Mouse (Mus musculus): ENCODE data around the gene Unc79. TPM values are rescaled to one million over a fixed set of nuclear protein-coding genes. Genes with fewer than 3 reads are reported as not detected.

Unc79 gene
- 5.6 and 6.3 TPM in 2 replicates for polyA plus RNA-seq (2015; fragmentation: Nextera tagmentation; extraction: Ambion mirVana)

- Histone ChIP-seq H3K9me3 (replicated peaks) (no peaks in the 10 kb centered on the region), H3K27ac (replicated peaks) (peak within 1 kb of the TSS; percentile 98), H3K27me3 (replicated peaks) (no peaks in the 10 kb centered on the region), H3K4me3 (replicated peaks) (peak within 1 kb of the TSS; percentile 75), H3K9ac (replicated peaks) (peak within 1 kb of the TSS; percentile 74), H3K4me1 (peaks cover 36% of the 10 kb centered on the region), H3K36me3 (no peaks in the 10 kb centered on the region), H3K4me2 (peak within 1 kb of the TSS; percentile 70)
- under 1% methylated on average over 42 of the region's 48 CpGs for WGBS
- ATAC-seq (ENCODE audit: low FRiP score): peak; percentile 86
These were observed at the start of gene Unc79 for GRCm38 (mm10) chr12:102948778-102949394. Unc79 (plus strand) TSS chr12:102948859.

GRCm38 (mm10) chr12:102899091-102899490, 49.6 kb upstream of the Unc79 start, which contains the start of gene Cox8c:
Cox8c (plus strand) TSS chr12:102899316.
- WGBS: 93% methylated on average over 17 of the region's 17 CpGs
- H3K4me1 ChIP-seq: no peaks in the 10 kb centered on the region
- no peak within 1 kb of the TSS for H3K27ac ChIP-seq (replicated peaks)
- no peak for ATAC-seq (ENCODE audit: low FRiP score)
- H3K9ac ChIP-seq (replicated peaks): no peak within 1 kb of the TSS
- no peaks in the 10 kb centered on the region for H3K27me3 ChIP-seq (replicated peaks)
- no peaks in the 10 kb centered on the region for H3K9me3 ChIP-seq (replicated peaks)
- H3K4me2 ChIP-seq: no peak within 1 kb of the TSS
- no peaks in the 10 kb centered on the region for H3K36me3 ChIP-seq
- H3K4me3 ChIP-seq (replicated peaks): no peak within 1 kb of the TSS

- 55% methylated on average over 3 of the region's 3 CpGs for WGBS
- H3K4me3 ChIP-seq (replicated peaks): no peak overlapping the region
- no peak overlapping the region for H3K27ac ChIP-seq (replicated peaks)
- ATAC-seq (ENCODE audit: low FRiP score): no peak
- no peaks in the 10 kb centered on the region for H3K36me3 ChIP-seq
- H3K9ac ChIP-seq (replicated peaks): no peak overlapping the region
- no peak overlapping the region for H3K4me2 ChIP-seq
- H3K9me3 ChIP-seq (replicated peaks): no peaks in the 10 kb centered on the region
- no peaks in the 10 kb centered on the region for H3K4me1 ChIP-seq
- no peaks in the 10 kb centered on the region for H3K27me3 ChIP-seq (replicated peaks)
These were observed 40.5 kb upstream of the Unc79 start for GRCm38 (mm10) chr12:102908191-102908590.

- no peak for ATAC-seq (ENCODE audit: low FRiP score)
- 15% methylated on average over 2 of the region's 2 CpGs for WGBS
- Histone ChIP-seq H3K4me3 (replicated peaks) (no peak overlapping the region), H3K9ac (replicated peaks) (no peak overlapping the region), H3K27ac (replicated peaks) (no peak overlapping the region), H3K4me2 (no peak overlapping the region), H3K27me3 (replicated peaks) (no peaks in the 10 kb centered on the region), H3K4me1 (no peaks in the 10 kb centered on the region), H3K36me3 (no peaks in the 10 kb centered on the region), H3K9me3 (replicated peaks) (no peaks in the 10 kb centered on the region)
These were observed 32.6 kb upstream of the Unc79 start for GRCm38 (mm10) chr12:102916073-102916472.

GRCm38 (mm10) chr12:102929764-102930163, 18.9 kb upstream of the Unc79 start:
- H3K4me3 ChIP-seq (replicated peaks): no peak overlapping the region
- no peak overlapping the region for H3K27ac ChIP-seq (replicated peaks)
- H3K9ac ChIP-seq (replicated peaks): no peak overlapping the region
- H3K4me1 ChIP-seq: no peaks in the 10 kb centered on the region
- no peaks in the 10 kb centered on the region for H3K9me3 ChIP-seq (replicated peaks)
- ATAC-seq (ENCODE audit: low FRiP score): no peak
- H3K4me2 ChIP-seq: no peak overlapping the region
- H3K27me3 ChIP-seq (replicated peaks): no peaks in the 10 kb centered on the region
- WGBS: 85% methylated on average over 4 of the region's 4 CpGs
- H3K36me3 ChIP-seq: no peaks in the 10 kb centered on the region

- H3K4me1 ChIP-seq: no peaks in the 10 kb centered on the region
- no peak overlapping the region for H3K9ac ChIP-seq (replicated peaks)
- no peaks in the 10 kb centered on the region for H3K36me3 ChIP-seq
- no peaks in the 10 kb centered on the region for H3K27me3 ChIP-seq (replicated peaks)
- ATAC-seq (ENCODE audit: low FRiP score): no peak
- H3K27ac ChIP-seq (replicated peaks): no peak overlapping the region
- WGBS: 92% methylated on average over 1 of the region's 1 CpGs
- H3K4me2 ChIP-seq: no peak overlapping the region
- no peak overlapping the region for H3K4me3 ChIP-seq (replicated peaks)
- no peaks in the 10 kb centered on the region for H3K9me3 ChIP-seq (replicated peaks)
These were observed 18.3 kb upstream of the Unc79 start for GRCm38 (mm10) chr12:102930335-102930734.

- no peaks in the 10 kb centered on the region for H3K36me3 ChIP-seq
These were observed 17.9 kb upstream of the Unc79 start for GRCm38 (mm10) chr12:102930789-102931188.

GRCm38 (mm10) chr12:102935892-102936291, 12.8 kb upstream of the Unc79 start:
- H3K9ac ChIP-seq (replicated peaks): no peak overlapping the region
- no peak overlapping the region for H3K27ac ChIP-seq (replicated peaks)
- no peaks in the 10 kb centered on the region for H3K9me3 ChIP-seq (replicated peaks)
- H3K4me2 ChIP-seq: no peak overlapping the region
- no peak for ATAC-seq (ENCODE audit: low FRiP score)
- H3K4me1 ChIP-seq: no peaks in the 10 kb centered on the region
- H3K36me3 ChIP-seq: no peaks in the 10 kb centered on the region
- WGBS: 44% methylated on average over 1 of the region's 1 CpGs
- no peak overlapping the region for H3K4me3 ChIP-seq (replicated peaks)
- no peaks in the 10 kb centered on the region for H3K27me3 ChIP-seq (replicated peaks)

More at GRCm38 (mm10) chr12:102930789-102931188, 17.9 kb upstream of the Unc79 start:
- Histone ChIP-seq H3K9ac (replicated peaks) (no peak overlapping the region), H3K27ac (replicated peaks) (no peak overlapping the region), H3K9me3 (replicated peaks) (no peaks in the 10 kb centered on the region), H3K27me3 (replicated peaks) (no peaks in the 10 kb centered on the region), H3K4me1 (no peaks in the 10 kb centered on the region), H3K4me2 (no peak overlapping the region), H3K4me3 (replicated peaks) (no peak overlapping the region)
- ATAC-seq (ENCODE audit: low FRiP score): no peak
- 93% methylated on average over 7 of the region's 7 CpGs for WGBS

- H3K9ac ChIP-seq (replicated peaks): no peak overlapping the region
- H3K4me2 ChIP-seq: no peak overlapping the region
- H3K27ac ChIP-seq (replicated peaks): no peak overlapping the region
- H3K4me3 ChIP-seq (replicated peaks): no peak overlapping the region
- H3K9me3 ChIP-seq (replicated peaks): no peaks in the 10 kb centered on the region
- WGBS: 94% methylated on average over 1 of the region's 1 CpGs
- peaks cover 9% of the 10 kb centered on the region for H3K4me1 ChIP-seq
- ATAC-seq (ENCODE audit: low FRiP score): no peak
- no peaks in the 10 kb centered on the region for H3K27me3 ChIP-seq (replicated peaks)
- no peaks in the 10 kb centered on the region for H3K36me3 ChIP-seq
These were observed 3.1 kb upstream of the Unc79 start for GRCm38 (mm10) chr12:102945571-102945970.

- no peaks in the 10 kb centered on the region for H3K36me3 ChIP-seq
- H3K4me3 ChIP-seq (replicated peaks): peak overlapping the region; percentile 75
- no peaks in the 10 kb centered on the region for H3K9me3 ChIP-seq (replicated peaks)
- peak overlapping the region; percentile 70 for H3K4me2 ChIP-seq
- ATAC-seq (ENCODE audit: low FRiP score): no peak
- 25% methylated on average over 10 of the region's 10 CpGs for WGBS
- no peak overlapping the region for H3K9ac ChIP-seq (replicated peaks)
- H3K27me3 ChIP-seq (replicated peaks): no peaks in the 10 kb centered on the region
- H3K4me1 ChIP-seq: peaks cover 29% of the 10 kb centered on the region
- peak overlapping the region; percentile 98; the same call in 1 of the 2 replicates for H3K27ac ChIP-seq (replicated peaks)
These were observed 833 bp upstream of the Unc79 start for GRCm38 (mm10) chr12:102947826-102948225.

GRCm38 (mm10) chr12:102949395-102950208, 943 bp downstream of the Unc79 start:
- Histone ChIP-seq H3K4me2 (peak overlapping the region; percentile 70), H3K27me3 (replicated peaks) (no peaks in the 10 kb centered on the region), H3K9me3 (replicated peaks) (no peaks in the 10 kb centered on the region), H3K4me1 (peaks cover 36% of the 10 kb centered on the region), H3K27ac (replicated peaks) (peak overlapping the region; percentile 98), H3K36me3 (no peaks in the 10 kb centered on the region), H3K4me3 (replicated peaks) (peak overlapping the region; percentile 75), H3K9ac (replicated peaks) (peak overlapping the region; percentile 74)
- WGBS: under 1% methylated on average over 39 of the region's 42 CpGs
- ATAC-seq (ENCODE audit: low FRiP score): peak; percentile 87
